8 mouse cellular contexts compared by ENCODE assay signal in the genomic region with DNA sequence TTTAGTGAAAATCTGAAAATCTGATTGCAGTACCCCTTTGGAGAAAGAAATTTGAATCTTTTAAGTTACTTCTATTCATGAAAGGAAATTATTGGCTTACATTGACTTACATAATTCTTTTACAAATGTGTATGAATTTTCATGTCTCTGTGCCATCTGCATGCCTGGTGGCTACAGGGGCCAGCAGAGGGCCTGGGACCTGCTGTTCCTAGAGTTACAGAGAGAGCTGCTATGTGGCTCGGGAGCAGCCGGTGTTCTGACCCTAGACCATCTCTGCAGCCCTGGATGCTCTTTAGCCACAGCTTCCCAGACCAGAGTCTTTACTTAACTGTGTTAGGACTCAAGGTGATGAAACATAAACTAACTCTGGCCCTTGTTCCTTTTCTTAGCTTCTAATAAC. TPM values are rescaled to one million over a fixed set of nuclear protein-coding genes. Genes with fewer than 3 reads are reported as not detected.
DNase-seq lines count a peak whose midpoint lies in the region; ATAC-seq and TF ChIP-seq lines count a peak whose summit lies in the region.

No protein-coding gene starts in this region.

- DNase-seq in lung, postnatal 10 days = no peak
- peak; percentile 57 to 70 for DNase-seq in cerebellum, adult 2 months
- no peak for DNase-seq in forebrain, embryonic 14.5 days (ENCODE audit: low spot score)
- no peak for DNase-seq in urinary bladder, postnatal 4 days (ENCODE audit: low spot score in 2 of 2)

- no peak overlapping the region for H3K9ac ChIP-seq in lung, embryonic 15.5 days
- no peak overlapping the region for H3K9ac ChIP-seq in forebrain, embryonic 14.5 days (ENCODE audit: low read length)
- H3K9ac ChIP-seq in kidney, embryonic 15.5 days = no peak overlapping the region
- H3K9ac ChIP-seq in midbrain, embryonic 13.5 days (replicated peaks) = peak overlapping the region; percentile 59; the same call in 1 of the 2 replicates

- no peak overlapping the region for H3K27ac ChIP-seq in lung, embryonic 15.5 days
- H3K27ac ChIP-seq in cerebellum, adult 2 months (ENCODE audit: insufficient read depth, low read length) = no peak overlapping the region
- H3K27ac ChIP-seq in forebrain, embryonic 14.5 days (ENCODE audit: low read depth, low read length) = no peak overlapping the region
- H3K27ac ChIP-seq in kidney, embryonic 15.5 days = no peak overlapping the region
- no peak overlapping the region for H3K27ac ChIP-seq in midbrain, embryonic 13.5 days

- H3K9me3 ChIP-seq in lung, embryonic 15.5 days = no peaks in the 10 kb centered on the region
- no peaks in the 10 kb centered on the region for H3K9me3 ChIP-seq in forebrain, embryonic 14.5 days (replicated peaks; ENCODE audit: control insufficient read depth, low read length)
- H3K9me3 ChIP-seq in kidney, embryonic 15.5 days (replicated peaks) = no peaks in the 10 kb centered on the region
- no peaks in the 10 kb centered on the region for H3K9me3 ChIP-seq in midbrain, embryonic 13.5 days

- H3K36me3 ChIP-seq in lung, embryonic 15.5 days = no peaks in the 10 kb centered on the region
- no peaks in the 10 kb centered on the region for H3K36me3 ChIP-seq in forebrain, embryonic 14.5 days (ENCODE audit: control insufficient read depth, insufficient read depth, low read length)
- no peaks in the 10 kb centered on the region for H3K36me3 ChIP-seq in kidney, embryonic 15.5 days
- no peaks in the 10 kb centered on the region for H3K36me3 ChIP-seq in midbrain, embryonic 13.5 days

- no peaks in the 10 kb centered on the region for H3K27me3 ChIP-seq in lung, embryonic 15.5 days
- H3K27me3 ChIP-seq in cerebellum, adult 2 months (ENCODE audit: control insufficient read depth, insufficient read depth, low read length) = no peaks in the 10 kb centered on the region
- no peaks in the 10 kb centered on the region for H3K27me3 ChIP-seq in forebrain, embryonic 14.5 days (replicated peaks; ENCODE audit: control insufficient read depth, insufficient read depth, low read length)
- no peaks in the 10 kb centered on the region for H3K27me3 ChIP-seq in kidney, embryonic 15.5 days
- H3K27me3 ChIP-seq in midbrain, embryonic 13.5 days = no peaks in the 10 kb centered on the region

- WGBS in lung, embryonic 15.5 days = 20% methylated on average over 2 of the region's 2 CpGs
- 2% methylated on average over 2 of the region's 2 CpGs for WGBS in cerebellum, adult 2 months
- 39% methylated on average over 2 of the region's 2 CpGs for WGBS in forebrain, embryonic 14.5 days
- 14% methylated on average over 2 of the region's 2 CpGs for WGBS in kidney, embryonic 15.5 days
- WGBS in midbrain, embryonic 13.5 days = 5% methylated on average over 2 of the region's 2 CpGs

- H3K4me2 ChIP-seq in lung, embryonic 15.5 days = peak overlapping the region; percentile 63; the same call in 1 of the 2 replicates
- peak overlapping the region; percentile 64 for H3K4me2 ChIP-seq in forebrain, embryonic 14.5 days (ENCODE audit: low read length)
- H3K4me2 ChIP-seq in kidney, embryonic 15.5 days = peak overlapping the region; percentile 74; the same call in 1 of the 2 replicates
- H3K4me2 ChIP-seq in midbrain, embryonic 13.5 days (replicated peaks) = peak overlapping the region; percentile 78

- peaks cover 9% of the 10 kb centered on the region for H3K4me1 ChIP-seq in lung, embryonic 15.5 days
- no peaks in the 10 kb centered on the region; the same call in 1 of the 2 replicates for H3K4me1 ChIP-seq in cerebellum, adult 2 months (ENCODE audit: control insufficient read depth, insufficient read depth, low read length)
- H3K4me1 ChIP-seq in forebrain, embryonic 14.5 days (ENCODE audit: control insufficient read depth, insufficient read depth, low read length) = peaks cover 11% of the 10 kb centered on the region
- peaks cover 10% of the 10 kb centered on the region for H3K4me1 ChIP-seq in kidney, embryonic 15.5 days
- peaks cover 25% of the 10 kb centered on the region for H3K4me1 ChIP-seq in midbrain, embryonic 13.5 days (replicated peaks)

- no peak for ATAC-seq in lung, embryonic 15.5 days (ENCODE audit: borderline replicate concordance, extremely low read depth, low FRiP score, low TSS enrichment)
- no peak for ATAC-seq in forebrain, embryonic 14.5 days
- ATAC-seq in kidney, embryonic 15.5 days (replicated peaks; ENCODE audit: low FRiP score) = no peak
- ATAC-seq in midbrain, embryonic 13.5 days = no peak
- ATAC-seq in inflammation-experienced regulatory T-cells, adult 6 months = no peak

- TF ChIP-seq CTCF in cerebellum, adult 2 months (IDR thresholded peaks at IDR 0.05; ENCODE audit: borderline replicate concordance, insufficient read depth, low read depth, low read length) = peak; percentile 51; the same call in 1 of the 2 replicates

- no peak for TF ChIP-seq POLR2A in cerebellum, adult 2 months (IDR thresholded peaks at IDR 0.05; ENCODE audit: borderline replicate concordance, insufficient read depth, low read length)

- no peak overlapping the region for H3K4me3 ChIP-seq in lung, embryonic 15.5 days
- peak overlapping the region; percentile 31 for H3K4me3 ChIP-seq in cerebellum, adult 2 months (replicated peaks; ENCODE audit: insufficient read depth, low read depth, low read length)
- peak overlapping the region; percentile 6; the same call in 1 of the 2 replicates for H3K4me3 ChIP-seq in forebrain, embryonic 14.5 days (ENCODE audit: low read depth, low read length)
- no peak overlapping the region; the same call in 1 of the 2 replicates for H3K4me3 ChIP-seq in kidney, embryonic 15.5 days (replicated peaks)
- peak overlapping the region; percentile 95 for H3K4me3 ChIP-seq in midbrain, embryonic 13.5 days (replicated peaks)

RNA-seq across cellular contexts. Expression of gene Smap1, which starts 1.8 kb away (rescaled TPM):
- 40.5 and 43.0 TPM in 2 replicates for polyA plus RNA-seq in lung, embryonic 15.5 days (2015; fragmentation: Nextera tagmentation; extraction: Ambion mirVana)
- polyA plus RNA-seq in cerebellum, adult 2 months (2012; rRNA removed) = 132 and 148 TPM in 2 replicates
- 46.1 and 53.7 TPM in 2 replicates for polyA plus RNA-seq in forebrain, embryonic 14.5 days (2014; fragmentation: Nextera tagmentation; extraction: Ambion mirVana)
- 39.7 and 41.7 TPM in 2 replicates for polyA plus RNA-seq in kidney, embryonic 15.5 days (2015; fragmentation: Nextera tagmentation; extraction: Ambion mirVana)
- polyA plus RNA-seq in midbrain, embryonic 13.5 days (2015; fragmentation: Nextera tagmentation; extraction: Ambion mirVana) = 56.5 and 74.2 TPM in 2 replicates
- 10 to 100 TPM; 40.4 to 58.4 (median 53.7) TPM for polyA plus RNA-seq in inflammation-experienced regulatory T-cells, adult 6 months (2017; shearing (Covaris generic))

Comparison
In these comparisons a context has a peak if more than half of its experiments do, and no peak if none do; other contexts are left out.
1. H3K4me3 ChIP-seq: peak in cerebellum, adult 2 months (single experiment), forebrain, embryonic 14.5 days (single experiment) and midbrain, embryonic 13.5 days (single experiment); none in lung, embryonic 15.5 days (single experiment) and kidney, embryonic 15.5 days (single experiment).
2. DNase-seq: peak in cerebellum, adult 2 months (2 of 2); none in lung, postnatal 10 days (single experiment), forebrain, embryonic 14.5 days (single experiment) and urinary bladder, postnatal 4 days (0 of 2).
3. Peak in every context shown above with its lines, with median percentiles within 50 percentile points of each other: H3K4me2 ChIP-seq.